Mouse (Mus musculus): ENCODE measurements around the gene Madd. TPM values are rescaled to one million over a fixed set of nuclear protein-coding genes. Genes with fewer than 3 reads are reported as not detected.
A peak's percentile ranks its signal among the peaks of the same experiment; 100 is the strongest.

The Madd gene
- polyA plus RNA-seq, 2 experiments: 2.7 to 7.1 TPM

DNA sequence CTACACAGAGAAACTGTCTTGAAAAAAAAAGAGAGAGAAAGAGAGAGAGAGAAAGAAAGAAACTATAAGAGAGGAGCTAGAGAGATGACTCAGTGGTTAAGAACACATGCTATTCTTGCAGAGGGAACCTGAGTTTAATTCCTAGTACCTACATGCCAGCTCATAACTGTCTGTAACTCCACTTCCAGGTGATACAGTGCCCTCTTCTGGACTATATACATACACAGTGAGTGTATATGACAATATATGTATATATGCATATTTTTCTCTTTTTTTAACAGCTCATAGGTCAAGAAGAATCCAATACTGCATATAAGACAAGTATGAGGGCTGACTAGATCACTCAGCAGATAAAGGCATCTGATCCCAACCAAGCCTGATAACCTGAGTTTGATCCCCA, 29.7 kb upstream of the Madd start:
- TF ChIP-seq CTCF (IDR thresholded peaks at IDR 0.05; ENCODE audit: low read depth): peak; percentile 26; the same call in 1 of the 2 replicates
- no peak for TF ChIP-seq EP300 (IDR thresholded peaks at IDR 0.05; ENCODE audit: low read depth)
- Histone ChIP-seq H3K4me1 (replicated peaks; ENCODE audit: control insufficient read depth in 2 of 2, insufficient read depth in 2 of 2, low read length in 1 of 2) (no peaks in the 10 kb centered on the region; a peak in 1 of 4 replicates), H3K36me3 (replicated peaks; ENCODE audit: control insufficient read depth, insufficient read depth, low read depth) (peaks cover 8% of the 10 kb centered on the region), H3K9ac (replicated peaks) (no peak overlapping the region), H3K4me2 (ENCODE audit: low read depth) (no peak overlapping the region), H3K27me3 (ENCODE audit: control insufficient read depth, insufficient read depth, low read length) (no peaks in the 10 kb centered on the region), H3K4me3 (ENCODE audit: insufficient read depth in 1 of 2, low read depth in 2 of 2, low read length in 2 of 2) (no peak overlapping the region), H3K9me3 (ENCODE audit: control insufficient read depth, low read length) (no peaks in the 10 kb centered on the region), H3K27ac (no peak overlapping the region)
- DNase-seq (ENCODE audit: low read depth in 3 of 3, low spot score in 3 of 3) (no peak), ATAC-seq (ENCODE audit: insufficient read depth) (no peak)

- Histone ChIP-seq H3K4me2 (ENCODE audit: low read depth) (no peak overlapping the region), H3K9me3 (ENCODE audit: control insufficient read depth, low read length) (no peaks in the 10 kb centered on the region), H3K4me1 (replicated peaks; ENCODE audit: control insufficient read depth in 2 of 2, insufficient read depth in 2 of 2, low read length in 1 of 2) (peaks cover 9 to 13% of the 10 kb centered on the region in 2 experiments), H3K36me3 (replicated peaks; ENCODE audit: control insufficient read depth, insufficient read depth, low read depth) (peaks cover 16% of the 10 kb centered on the region), H3K27me3 (ENCODE audit: control insufficient read depth, insufficient read depth, low read length) (no peaks in the 10 kb centered on the region), H3K4me3 (ENCODE audit: insufficient read depth in 1 of 2, low read depth in 2 of 2, low read length in 2 of 2) (no peak overlapping the region), H3K27ac (no peak overlapping the region), H3K9ac (replicated peaks) (no peak overlapping the region)
- TF ChIP-seq EP300 (IDR thresholded peaks at IDR 0.05; ENCODE audit: low read depth): no peak
- TF ChIP-seq CTCF (IDR thresholded peaks at IDR 0.05; ENCODE audit: low read depth): no peak
- DNase-seq (ENCODE audit: low read depth in 3 of 3, low spot score in 3 of 3): no peak
- no peak for ATAC-seq (ENCODE audit: insufficient read depth)
- 64% methylated on average over 9 of the region's 9 CpGs for WGBS (ENCODE audit: insufficient replicate concordance)
These were observed 22.7 kb upstream of the Madd start for GRCm38 (mm10) chr2:91206254-91206775.

DNA sequence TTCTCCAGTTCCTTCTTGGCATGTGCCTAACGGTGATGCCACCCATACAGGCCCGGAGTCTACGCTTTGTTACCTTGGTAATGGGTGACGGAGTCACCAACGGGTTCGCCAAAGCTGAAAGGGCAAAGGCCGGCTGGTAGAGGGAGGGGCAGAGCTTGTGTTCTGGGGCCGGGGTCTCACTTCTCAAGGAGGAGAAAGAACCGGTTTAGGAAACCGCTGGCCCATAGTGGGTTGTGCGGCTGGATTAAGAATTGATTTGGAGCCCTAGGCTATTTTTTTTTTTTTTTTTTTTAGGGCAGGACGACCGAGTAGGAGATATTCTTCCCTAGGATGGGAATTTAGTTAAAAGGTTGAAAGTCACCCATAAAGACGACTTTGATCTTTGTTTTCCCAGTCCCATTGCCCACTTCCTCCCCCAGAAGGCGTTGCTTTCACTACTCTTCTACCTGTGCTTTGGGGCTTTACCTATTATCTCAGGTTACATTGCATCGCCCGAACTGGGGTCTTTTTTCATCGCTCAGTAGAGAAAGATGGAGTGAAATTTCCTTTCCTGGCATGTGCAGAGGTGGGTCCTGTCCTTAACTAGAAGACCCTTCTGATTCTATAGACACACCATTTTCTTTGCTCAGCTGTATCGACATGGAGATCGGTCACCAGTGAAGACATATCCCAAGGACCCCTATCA, 19.5 kb upstream of the Madd start:
- peak overlapping the region; percentile 82 to 99 for H3K4me3 ChIP-seq (ENCODE audit: insufficient read depth in 1 of 2, low read depth in 2 of 2, low read length in 2 of 2)
- H3K27ac ChIP-seq: peak overlapping the region; percentile 32
- H3K9me3 ChIP-seq (ENCODE audit: control insufficient read depth, low read length): no peaks in the 10 kb centered on the region
- ATAC-seq (ENCODE audit: insufficient read depth): peak; percentile 33
- H3K4me2 ChIP-seq (ENCODE audit: low read depth): peak overlapping the region; percentile 78
- H3K27me3 ChIP-seq (ENCODE audit: control insufficient read depth, insufficient read depth, low read length): no peaks in the 10 kb centered on the region
- 11% methylated on average over 20 of the region's 20 CpGs for WGBS (ENCODE audit: insufficient replicate concordance)
- no peak for DNase-seq (ENCODE audit: low read depth in 3 of 3, low spot score in 3 of 3)
- no peak; the same call in 1 of the 2 replicates for TF ChIP-seq EP300 (IDR thresholded peaks at IDR 0.05; ENCODE audit: low read depth)
- H3K4me1 ChIP-seq (replicated peaks; ENCODE audit: control insufficient read depth in 2 of 2, insufficient read depth in 2 of 2, low read length in 1 of 2): peaks cover 9 to 13% of the 10 kb centered on the region in 2 experiments
- peak overlapping the region; percentile 89 for H3K9ac ChIP-seq (replicated peaks)
- H3K36me3 ChIP-seq (replicated peaks; ENCODE audit: control insufficient read depth, insufficient read depth, low read depth): peaks cover 8% of the 10 kb centered on the region

DNA sequence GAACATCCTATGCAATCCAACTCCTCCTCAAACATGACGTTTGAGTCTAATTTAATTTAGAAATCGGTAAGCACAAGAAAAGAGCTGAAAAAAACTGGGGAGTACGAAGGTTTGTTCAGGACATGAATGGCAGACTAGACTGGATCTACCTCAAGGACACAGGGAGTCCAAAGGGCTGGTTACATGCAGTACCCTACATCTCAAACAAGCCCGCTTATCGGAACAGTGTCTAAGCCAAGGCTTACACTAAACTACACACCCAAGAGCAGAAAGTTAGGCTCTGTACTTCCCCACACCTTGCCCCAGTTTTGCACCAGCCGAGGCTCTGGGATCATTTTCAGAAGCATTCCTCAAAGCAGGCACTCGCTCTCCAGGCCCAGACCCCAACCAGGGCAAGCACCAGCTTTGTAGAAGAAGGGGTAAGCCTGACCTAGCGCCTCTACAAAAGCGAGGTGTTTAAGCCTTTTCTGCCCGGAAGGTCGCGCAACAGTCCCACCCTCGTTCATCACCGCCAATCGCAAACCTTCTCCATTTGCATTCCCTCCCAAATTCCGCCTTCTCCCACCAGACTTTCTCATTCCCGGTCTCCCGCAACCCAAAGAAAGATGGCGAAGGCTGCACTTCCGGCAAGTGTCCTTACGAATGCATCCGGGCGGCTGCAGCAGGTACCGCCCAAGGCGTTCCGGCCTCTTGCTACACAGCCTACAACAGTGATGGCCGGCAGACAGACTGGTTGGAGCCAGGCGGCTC, 18.8 kb upstream of the Madd start, which contains the start of the genes Nr1h3 and Acp2:
Gene Nr1h3 (minus strand): TSS at position 613 of the 750 bp plus-strand sequence.
Gene Acp2 (plus strand): TSS at position 664 of the 750 bp plus-strand sequence.
- WGBS (ENCODE audit: insufficient replicate concordance): 4% methylated on average over 28 of the region's 28 CpGs

DNA sequence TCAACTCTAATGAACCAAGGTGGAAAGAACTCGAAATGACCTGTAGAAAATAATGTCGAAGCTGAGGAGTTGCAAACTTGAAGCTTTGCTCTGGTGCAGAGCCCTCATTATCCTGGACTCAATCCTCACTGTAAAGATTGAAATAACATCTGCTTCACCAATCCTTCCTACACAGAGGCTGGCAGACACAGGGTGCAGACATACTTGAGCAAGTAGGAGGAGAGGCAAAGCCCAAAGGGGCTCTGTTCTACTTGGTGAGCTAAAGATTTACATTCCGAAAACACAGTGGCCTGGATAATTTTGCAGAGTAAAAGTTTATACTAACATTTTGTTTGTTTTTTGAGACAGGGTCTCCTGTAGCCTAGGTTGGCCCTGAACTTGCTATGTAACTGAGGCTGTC, 15.3 kb upstream of the Madd start:
- Histone ChIP-seq H3K4me1 (replicated peaks; ENCODE audit: control insufficient read depth in 2 of 2, insufficient read depth in 2 of 2, low read length in 1 of 2) (peaks cover 9 to 20% of the 10 kb centered on the region in 2 experiments), H3K27ac (no peak overlapping the region), H3K9ac (replicated peaks) (no peak overlapping the region), H3K27me3 (ENCODE audit: control insufficient read depth, insufficient read depth, low read length) (no peaks in the 10 kb centered on the region), H3K36me3 (replicated peaks; ENCODE audit: control insufficient read depth, insufficient read depth, low read depth) (no peaks in the 10 kb centered on the region), H3K4me2 (ENCODE audit: low read depth) (no peak overlapping the region), H3K9me3 (ENCODE audit: control insufficient read depth, low read length) (no peaks in the 10 kb centered on the region), H3K4me3 (ENCODE audit: insufficient read depth in 1 of 2, low read depth in 2 of 2, low read length in 2 of 2) (no peak overlapping the region)
- TF ChIP-seq CTCF (IDR thresholded peaks at IDR 0.05; ENCODE audit: low read depth): no peak
- TF ChIP-seq EP300 (IDR thresholded peaks at IDR 0.05; ENCODE audit: low read depth): no peak
- DNase-seq (ENCODE audit: low read depth in 3 of 3, low spot score in 3 of 3) (no peak), ATAC-seq (ENCODE audit: insufficient read depth) (no peak)
- WGBS (ENCODE audit: insufficient replicate concordance): 62% methylated on average over 3 of the region's 3 CpGs

More for the DNA sequence above, 18.8 kb upstream of the Madd start, which contains the start of the genes Nr1h3 and Acp2:
- peak; percentile 23 for TF ChIP-seq EP300 (IDR thresholded peaks at IDR 0.05; ENCODE audit: low read depth)
- TF ChIP-seq CTCF (IDR thresholded peaks at IDR 0.05; ENCODE audit: low read depth): no peak
- Histone ChIP-seq H3K27ac (peak within 1 kb of the TSS; percentile 70), H3K36me3 (replicated peaks; ENCODE audit: control insufficient read depth, insufficient read depth, low read depth) (peaks cover 5% of the 10 kb centered on the region), H3K4me2 (ENCODE audit: low read depth) (peak within 1 kb of the TSS; percentile 78), H3K9me3 (ENCODE audit: control insufficient read depth, low read length) (no peaks in the 10 kb centered on the region), H3K4me3 (ENCODE audit: insufficient read depth in 1 of 2, low read depth in 2 of 2, low read length in 2 of 2) (peak within 1 kb of the TSS; percentile 82 to 99), H3K27me3 (ENCODE audit: control insufficient read depth, insufficient read depth, low read length) (no peaks in the 10 kb centered on the region), H3K9ac (replicated peaks) (peak within 1 kb of the TSS; percentile 89), H3K4me1 (replicated peaks; ENCODE audit: control insufficient read depth in 2 of 2, insufficient read depth in 2 of 2, low read length in 1 of 2) (peaks cover 9 to 13% of the 10 kb centered on the region in 2 experiments)
- ATAC-seq (ENCODE audit: insufficient read depth) (peak; percentile 94), DNase-seq (ENCODE audit: low read depth in 3 of 3, low spot score in 3 of 3) (peak; percentile 81 to 83 (median 82))

All from liver, embryonic 14.5 days (tissue).